Mouse (Mus musculus) lung, postnatal 4 days (tissue): ENCODE data around the gene Kcnq5.
"Not testable (repeated sequence)": the region's sequence is repeated elsewhere in the genome, so short reads cannot be mapped to it uniquely, and the experiment has no call there.

Experiments
- DNase-seq, 2 experiments: peaks; one replicate each; pipeline ENCODE4 v3.0.0; 2021

The Kcnq5 gene

GRCm38 (mm10) chr1:21460941-21461689 is 500.6 kb downstream of the Kcnq5 start:
- peak; percentile 50 to 53 for DNase-seq

DNA sequence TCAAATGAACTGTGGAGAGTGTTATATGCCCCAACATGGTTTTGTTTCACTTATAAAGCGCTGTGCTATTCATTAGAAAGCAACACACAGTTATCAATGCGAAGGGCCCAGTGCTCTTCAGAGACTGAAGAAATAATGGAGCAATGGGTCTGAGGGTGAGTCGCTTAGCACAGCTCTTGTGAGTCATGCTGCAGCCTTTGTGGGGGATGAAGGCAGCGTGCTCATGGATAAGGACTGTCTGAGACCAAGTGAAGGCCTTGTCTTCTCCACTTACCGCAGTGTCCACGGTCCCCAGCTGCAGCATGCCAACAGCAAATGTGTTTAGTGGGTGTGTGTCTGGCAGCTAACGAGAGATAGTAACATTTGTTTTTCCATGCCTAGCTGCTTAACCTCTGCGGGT is 503.2 kb downstream of the Kcnq5 start:
- no peak for DNase-seq

DNA sequence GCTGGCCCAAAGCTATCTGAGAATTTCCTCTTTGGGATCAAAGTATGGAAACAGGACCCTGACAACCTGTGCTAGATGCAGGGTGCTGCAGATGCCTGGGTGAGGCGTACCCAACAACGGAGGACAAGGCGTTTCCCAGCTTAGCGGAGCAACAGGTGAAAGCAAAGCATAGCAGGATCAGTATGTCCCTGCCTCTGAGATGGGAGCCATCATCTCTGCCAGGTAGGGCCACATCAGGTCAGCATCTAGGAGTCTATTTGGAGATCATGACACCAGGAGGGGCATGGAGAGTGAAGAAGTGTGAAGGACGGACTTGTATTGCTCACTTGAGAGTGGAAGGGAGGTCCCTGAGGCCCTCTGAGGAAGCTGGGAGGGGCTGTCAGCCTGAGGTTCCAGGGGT is 505.8 kb downstream of the Kcnq5 start:
- DNase-seq: peak in 1 of 2 experiments; percentile 20

DNA sequence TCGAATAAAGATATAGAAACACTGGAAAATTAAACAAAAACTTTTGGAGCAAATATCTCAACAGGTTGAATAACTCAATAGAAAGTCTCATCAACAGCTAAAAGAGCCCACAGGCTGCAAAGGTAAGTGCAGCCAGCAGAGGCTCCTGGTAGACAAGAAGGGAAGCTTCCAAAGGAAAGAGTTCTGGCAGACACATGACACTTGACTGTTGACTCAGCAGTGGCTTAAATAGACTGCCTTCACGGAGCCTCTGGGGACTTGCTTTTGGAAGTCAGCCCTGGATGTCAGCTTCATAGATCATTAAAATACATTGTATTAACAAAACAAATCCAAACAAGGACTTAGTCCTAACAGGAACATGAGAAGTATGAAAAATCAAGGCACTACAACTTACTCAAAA is 513.5 kb downstream of the Kcnq5 start:
- peak; percentile 8 to 34 for DNase-seq

DNA sequence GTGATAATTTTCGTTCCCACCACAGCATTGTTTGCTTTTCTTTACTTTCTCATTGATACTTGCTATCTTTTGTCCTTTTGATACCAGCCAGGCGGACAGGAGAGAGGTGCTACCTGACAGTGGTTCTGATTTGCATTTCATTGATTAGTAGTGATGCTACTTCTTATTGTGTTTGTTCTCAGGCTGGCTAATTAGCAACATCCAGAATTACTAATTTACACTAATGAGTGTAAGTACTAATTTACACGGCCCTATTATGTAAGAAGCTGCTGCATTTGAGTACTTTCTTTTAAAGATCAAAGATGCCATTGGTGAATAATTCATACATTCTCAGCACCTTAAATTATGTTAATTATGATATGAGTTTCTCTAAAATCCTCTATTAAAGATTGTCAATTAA is 525.0 kb downstream of the Kcnq5 start:
- no peak for DNase-seq

GRCm38 (mm10) chr1:21434853-21435252 is 526.9 kb downstream of the Kcnq5 start:
- no peak for DNase-seq

- no peak for DNase-seq
Measured at GRCm38 (mm10) chr1:21431666-21432065, 530.1 kb downstream of the Kcnq5 start.

DNA sequence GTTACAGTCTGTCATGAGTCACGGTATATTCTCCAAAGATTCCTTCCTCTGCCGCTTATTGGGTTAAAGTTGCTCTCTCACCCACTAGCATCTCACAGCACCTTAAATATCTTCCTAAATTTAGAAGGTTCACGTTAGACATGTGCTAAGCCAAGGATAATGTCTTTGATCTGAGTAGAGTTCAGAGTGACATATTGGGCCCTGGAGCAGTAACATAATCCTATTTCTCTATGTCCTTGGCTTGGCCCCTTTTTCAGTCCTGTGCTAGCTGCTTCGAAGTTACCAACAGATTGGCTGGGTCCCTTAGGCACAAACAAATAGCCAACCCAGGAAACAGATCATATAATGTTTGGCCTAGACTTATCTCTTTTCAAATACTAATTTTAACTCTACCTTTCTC is 533.7 kb downstream of the Kcnq5 start:
- DNase-seq: no peak

- no peak for DNase-seq
Measured at GRCm38 (mm10) chr1:21425654-21426053, 536.1 kb downstream of the Kcnq5 start.

GRCm38 (mm10) chr1:21419370-21419769 is 542.4 kb downstream of the Kcnq5 start:
- DNase-seq: no peak

GRCm38 (mm10) chr1:21412197-21412555 is 549.6 kb downstream of the Kcnq5 start:
- DNase-seq: no peak

DNA sequence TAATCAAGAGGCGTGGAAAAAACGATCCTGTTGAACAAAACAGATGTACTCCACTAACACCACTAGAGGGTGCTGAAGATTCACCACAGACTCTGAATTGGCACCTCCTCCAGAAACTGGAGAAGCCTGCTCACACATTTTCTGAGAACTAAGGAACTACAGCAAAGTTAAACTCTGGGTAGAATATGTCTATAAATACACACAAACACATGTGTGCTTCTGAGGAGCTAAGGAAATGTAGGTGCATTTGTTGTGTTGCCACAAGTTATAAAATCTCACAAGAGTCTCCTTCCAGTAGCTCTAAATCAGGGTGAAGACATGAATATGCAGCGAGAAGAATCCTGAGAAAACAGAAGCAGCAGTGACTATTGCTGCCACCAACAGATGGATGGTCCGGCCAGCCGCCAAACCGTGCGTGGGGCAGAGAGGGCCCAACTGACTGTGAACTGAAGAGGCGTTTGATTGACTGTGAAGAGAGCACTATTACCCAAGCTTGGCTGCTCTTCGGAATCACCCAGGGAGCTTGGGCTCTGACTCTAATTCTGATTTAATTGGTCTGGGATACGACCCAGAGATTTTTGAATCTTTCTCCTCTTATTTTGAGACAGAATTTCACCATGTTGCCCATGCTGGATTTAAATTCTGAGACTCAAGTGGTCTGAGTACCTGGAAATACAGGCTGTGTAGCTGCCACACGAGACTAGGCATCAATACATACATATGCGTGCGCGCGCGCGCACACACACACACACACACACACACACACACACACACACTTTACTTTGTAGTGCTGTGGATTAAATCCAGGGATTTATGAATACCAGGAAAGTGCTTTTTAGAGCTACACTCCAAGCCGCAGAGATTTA is 550.2 kb downstream of the Kcnq5 start:
- peak; percentile 60 to 86 for DNase-seq

DNA sequence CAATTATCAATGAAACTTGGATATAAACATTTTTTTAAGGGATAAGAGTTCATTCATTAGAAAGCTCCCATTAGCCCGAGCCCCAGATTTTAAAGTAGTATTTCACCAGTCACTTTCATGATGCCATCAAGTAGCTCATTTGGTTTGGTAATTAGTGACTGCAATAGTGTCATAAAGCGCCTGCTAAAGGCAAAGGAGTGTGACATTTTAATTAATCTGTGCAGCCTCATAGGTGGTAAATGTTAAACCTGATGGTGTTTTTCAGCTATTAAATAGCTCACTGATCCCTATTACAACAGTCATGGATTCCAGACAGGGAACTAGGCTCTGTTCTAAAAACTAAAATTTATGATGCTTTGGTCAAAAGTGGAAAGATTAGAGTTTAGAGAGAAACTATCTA is 554.5 kb downstream of the Kcnq5 start:
- no peak for DNase-seq

- no peak for DNase-seq
Measured at GRCm38 (mm10) chr1:21402804-21403203, 558.9 kb downstream of the Kcnq5 start.

DNA sequence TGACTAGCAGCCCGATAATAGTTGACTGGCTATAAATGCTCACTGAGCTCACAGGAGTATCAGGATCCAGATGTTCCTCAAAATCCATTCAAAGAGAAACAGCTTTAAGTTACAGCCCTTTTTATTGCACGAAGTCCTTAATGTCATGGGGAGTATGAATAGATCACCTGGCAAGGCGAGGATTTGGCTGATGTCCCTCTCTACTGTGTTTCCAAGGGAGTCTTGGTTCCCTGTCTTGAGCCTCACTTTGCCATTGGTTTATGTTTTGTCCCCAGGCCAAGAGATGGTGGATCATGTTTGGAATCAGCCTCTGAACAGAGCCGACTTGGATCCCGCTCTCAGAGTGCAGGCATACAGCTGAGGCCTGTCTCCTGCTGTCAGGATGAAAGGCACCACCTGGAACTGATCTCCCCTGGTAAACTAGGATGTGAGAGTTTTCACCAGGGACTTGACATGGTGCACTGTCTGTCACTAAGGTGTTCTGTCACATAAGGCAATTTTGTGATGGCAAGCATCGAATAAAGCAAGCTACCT is 570.5 kb downstream of the Kcnq5 start:
- no peak for DNase-seq

GRCm38 (mm10) chr1:21383256-21383655 is 578.5 kb downstream of the Kcnq5 start, which contains the start of gene Khdc1b:
TSS of gene Khdc1b (plus strand) at chr1:21383556.
- DNase-seq: no peak

DNA sequence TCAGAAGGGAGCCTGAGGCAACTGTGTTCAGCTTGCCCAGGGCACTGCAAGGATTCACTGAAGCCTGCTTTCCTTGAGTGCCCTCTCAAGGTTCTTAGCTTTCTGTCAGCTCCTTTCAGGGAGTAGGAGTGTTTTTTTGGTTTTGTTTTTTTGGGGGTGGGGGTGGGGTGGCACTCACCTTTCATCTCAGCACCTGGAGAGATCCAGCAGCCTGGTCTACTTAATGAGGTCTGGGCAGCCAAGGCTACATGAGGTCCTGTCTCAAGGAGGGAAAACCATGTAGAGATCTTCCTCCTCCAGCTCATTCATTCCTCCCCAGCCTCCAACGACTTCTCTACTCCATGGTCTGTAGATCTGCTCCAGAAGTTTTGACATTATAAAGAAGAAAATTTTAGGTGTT is 593.7 kb downstream of the Kcnq5 start, which contains the start of gene Khdc1c:
TSS of gene Khdc1c (plus strand) at position 301 of the 400 bp plus-strand sequence.
- not testable (repeated sequence) for DNase-seq

- DNase-seq: no peak
Measured at GRCm38 (mm10) chr1:21349341-21349740, 612.4 kb downstream of the Kcnq5 start, which contains the start of gene Khdc1a. TSS of gene Khdc1a (plus strand) at chr1:21349641.
